Mouse (Mus musculus) olfactory bulb, adult 2 months (tissue): Measurements from ENCODE around the gene Ppp2r5d. TPM values are rescaled to one million over a fixed set of nuclear protein-coding genes. Genes with fewer than 3 reads are reported as not detected.

Source experiments
- H3K27ac ChIP-seq: fragments of 200-500 bp; 2 replicates; pipeline ENCODE4 v1.5.1; 2012; ENCODE audit warnings: low read depth, low read length; ENCODE audit not compliant: insufficient read depth
- H3K4me1 ChIP-seq: fragments of 200-500 bp; 2 replicates; pipeline ENCODE4 v1.6.1; 2012; ENCODE audit warnings: low read length; ENCODE audit not compliant: control insufficient read depth, insufficient read depth
- H3K4me3 ChIP-seq: fragments of 200-500 bp; 2 replicates; pipeline ENCODE4 v1.5.1; 2012; ENCODE audit warnings: mild to moderate bottlenecking, low read depth, low read length, moderate library complexity; ENCODE audit not compliant: insufficient read depth
- CTCF ChIP-seq: fragments of 200-500 bp; IDR thresholded peaks from 2 replicates; pipeline ENCODE4 v1.5.1; 2012; ENCODE audit warnings: low read depth, mild to moderate bottlenecking, low read length, moderate library complexity; ENCODE audit not compliant: insufficient read depth
- POLR2A ChIP-seq: fragments of 200-500 bp; IDR thresholded peaks from 2 replicates; pipeline ENCODE4 v1.6.1; 2012; ENCODE audit warnings: mild to moderate bottlenecking, low read depth, low read length, moderate library complexity; ENCODE audit not compliant: insufficient read depth
- WGBS: fragments of 180-500 bp; shearing (Covaris S2); methylation state at CpG from one replicate; pipeline ENCODE4 v1.1.7; 2018; 5-methylcytosine and 5-hydroxymethylcytosine counted together
- polyA plus RNA-seq: library from polyadenylated mRNA; stranded (reverse); fragments of >200 nt; gene quantifications from 2 replicates; pipeline ENCODE4 v1.2.4, GENCODE M21; 2012; ENCODE audit warnings: low replicate concordance; ENCODE audit not compliant: missing spikeins, insufficient read depth, insufficient read length

Gene Ppp2r5d
- polyA plus RNA-seq, 1 experiment = not detected

- WGBS = 85% methylated on average over 12 of the region's 12 CpGs
- Histone ChIP-seq H3K4me3 (no peak overlapping the region), H3K27ac (no peak overlapping the region), H3K4me1 (no peaks in the 10 kb centered on the region)
- TF ChIP-seq POLR2A (no peak), CTCF (no peak)
Observed at GRCm38 (mm10) chr17:46661981-46662380, 42.9 kb downstream of the Ppp2r5d start.

- no peak overlapping the region for H3K27ac ChIP-seq
- H3K4me1 ChIP-seq = no peaks in the 10 kb centered on the region
Observed at GRCm38 (mm10) chr17:46661351-46661750, 43.6 kb downstream of the Ppp2r5d start.

GRCm38 (mm10) chr17:46656054-46656453, 48.9 kb downstream of the Ppp2r5d start:
- 92% methylated on average over 6 of the region's 6 CpGs for WGBS
- no peak overlapping the region for H3K4me3 ChIP-seq
- TF ChIP-seq POLR2A = no peak
- TF ChIP-seq CTCF = no peak
- H3K4me1 ChIP-seq = peaks cover 13% of the 10 kb centered on the region
- no peak overlapping the region for H3K27ac ChIP-seq

More at GRCm38 (mm10) chr17:46661351-46661750, 43.6 kb downstream of the Ppp2r5d start:
- TF ChIP-seq POLR2A (no peak), CTCF (no peak)
- 95% methylated on average over 9 of the region's 9 CpGs for WGBS
- no peak overlapping the region for H3K4me3 ChIP-seq

- Histone ChIP-seq H3K4me3 (peak overlapping the region; percentile 59; the same call in 1 of the 2 replicates), H3K4me1 (peaks cover 20% of the 10 kb centered on the region), H3K27ac (no peak overlapping the region)
- no peak for TF ChIP-seq POLR2A
- TF ChIP-seq CTCF = no peak
- 65% methylated on average over 20 of the region's 20 CpGs for WGBS
Observed at GRCm38 (mm10) chr17:46651755-46652547, 53.0 kb downstream of the Ppp2r5d start.

GRCm38 (mm10) chr17:46651292-46651691, 53.6 kb downstream of the Ppp2r5d start:
- Histone ChIP-seq H3K4me3 (peak overlapping the region; percentile 59), H3K4me1 (peaks cover 20% of the 10 kb centered on the region), H3K27ac (no peak overlapping the region)
- 70% methylated on average over 17 of the region's 17 CpGs for WGBS
- TF ChIP-seq CTCF = no peak
- no peak for TF ChIP-seq POLR2A

- H3K27ac ChIP-seq = peak within 1 kb of the TSS; percentile 64
- H3K4me1 ChIP-seq = peaks cover 21% of the 10 kb centered on the region
- under 1% methylated on average over 58 of the region's 58 CpGs for WGBS
- H3K4me3 ChIP-seq = peak within 1 kb of the TSS; percentile 59
- TF ChIP-seq CTCF (no peak), POLR2A (peak; percentile 86)
Observed at GRCm38 (mm10) chr17:46650232-46651031, 54.5 kb downstream of the Ppp2r5d start, which contains the start of gene Cul7. Gene Cul7, plus strand, starts transcription at chr17:46650337.

GRCm38 (mm10) chr17:46649811-46650210, 55.1 kb downstream of the Ppp2r5d start:
- 28% methylated on average over 15 of the region's 15 CpGs for WGBS
- TF ChIP-seq CTCF = no peak
- no peak for TF ChIP-seq POLR2A
- H3K4me1 ChIP-seq = peaks cover 27% of the 10 kb centered on the region
- H3K4me3 ChIP-seq = peak overlapping the region; percentile 59
- H3K27ac ChIP-seq = peak overlapping the region; percentile 64

GRCm38 (mm10) chr17:46648436-46648835, 56.5 kb downstream of the Ppp2r5d start:
- Histone ChIP-seq H3K4me3 (no peak overlapping the region), H3K27ac (no peak overlapping the region), H3K4me1 (peaks cover 34% of the 10 kb centered on the region)
- 91% methylated on average over 9 of the region's 9 CpGs for WGBS
- TF ChIP-seq POLR2A = no peak

GRCm38 (mm10) chr17:46647279-46647678, 57.6 kb downstream of the Ppp2r5d start:
- TF ChIP-seq CTCF (no peak), POLR2A (no peak)
- H3K27ac ChIP-seq = no peak overlapping the region
- no peak overlapping the region for H3K4me3 ChIP-seq
- 92% methylated on average over 7 of the region's 7 CpGs for WGBS
- peaks cover 31% of the 10 kb centered on the region for H3K4me1 ChIP-seq
